Mouse (Mus musculus): ENCODE data around the gene Rnf7.

Rnf7 gene

GRCm38 (mm10) chr9:96469556-96470265, 8.8 kb downstream of the Rnf7 start:
- DNase-seq, result no peak

DNA sequence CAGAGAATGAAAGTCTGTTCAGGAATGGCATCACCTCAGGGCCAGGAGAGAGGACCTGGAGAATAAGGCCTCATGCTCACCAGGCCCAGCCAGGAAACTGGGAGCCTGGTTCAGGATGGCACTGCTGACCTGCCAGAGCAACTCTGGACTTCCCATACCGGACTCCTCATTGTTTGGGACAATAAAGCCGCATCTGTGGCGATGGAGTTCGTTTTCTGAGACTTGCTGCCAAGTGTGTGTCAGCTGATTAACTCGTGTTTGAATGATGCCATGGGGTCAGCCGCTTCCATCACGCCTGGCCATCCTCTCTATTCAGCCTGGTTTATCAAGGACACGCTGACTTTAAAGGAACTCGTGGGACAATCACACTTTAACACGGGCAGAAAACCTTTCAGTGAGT, 14.8 kb downstream of the Rnf7 start:
- DNase-seq, result peak; percentile 31

- no peak for DNase-seq
Measured at GRCm38 (mm10) chr9:96461607-96462006, 16.9 kb downstream of the Rnf7 start.

DNA sequence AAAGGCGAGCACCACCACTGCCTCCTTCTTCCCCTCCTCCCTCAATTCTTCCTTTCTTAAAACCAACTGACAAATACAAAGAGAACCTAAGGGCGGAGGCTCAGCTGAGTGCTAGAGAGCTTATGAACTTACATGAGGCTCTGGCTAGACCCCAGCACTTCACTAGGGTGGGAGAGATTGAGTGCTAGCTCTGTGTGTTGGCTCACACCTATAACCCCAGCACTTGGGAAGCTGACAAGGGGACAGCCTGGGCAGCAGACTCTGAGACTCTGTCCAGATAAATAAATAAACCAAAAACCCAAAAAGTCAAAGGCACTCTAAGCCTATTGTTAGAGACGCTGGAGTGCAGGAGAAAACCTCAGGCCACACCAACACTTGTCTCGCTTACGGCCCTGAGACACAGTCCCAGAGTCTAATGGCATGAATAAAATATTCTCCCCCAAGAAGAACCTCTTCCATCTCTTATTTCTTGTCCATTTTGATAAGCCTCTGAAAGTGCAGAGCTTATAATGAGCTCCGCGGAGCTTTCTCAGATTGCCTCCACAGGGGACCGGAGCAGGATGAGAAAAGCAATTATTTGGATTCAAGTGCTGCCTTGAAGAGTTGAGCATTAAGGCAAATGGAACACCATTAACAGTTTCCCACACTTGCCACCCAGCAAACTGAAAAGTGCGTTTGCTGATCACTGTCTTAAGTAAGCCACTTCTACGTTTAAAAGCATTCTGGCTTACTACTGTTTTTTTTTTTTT, 18.2 kb downstream of the Rnf7 start:
- no peak for DNase-seq

- no peak for DNase-seq
Measured at GRCm38 (mm10) chr9:96455618-96456017, 22.9 kb downstream of the Rnf7 start.

- no peak for DNase-seq
Measured at GRCm38 (mm10) chr9:96452956-96453355, 25.5 kb downstream of the Rnf7 start.

DNA sequence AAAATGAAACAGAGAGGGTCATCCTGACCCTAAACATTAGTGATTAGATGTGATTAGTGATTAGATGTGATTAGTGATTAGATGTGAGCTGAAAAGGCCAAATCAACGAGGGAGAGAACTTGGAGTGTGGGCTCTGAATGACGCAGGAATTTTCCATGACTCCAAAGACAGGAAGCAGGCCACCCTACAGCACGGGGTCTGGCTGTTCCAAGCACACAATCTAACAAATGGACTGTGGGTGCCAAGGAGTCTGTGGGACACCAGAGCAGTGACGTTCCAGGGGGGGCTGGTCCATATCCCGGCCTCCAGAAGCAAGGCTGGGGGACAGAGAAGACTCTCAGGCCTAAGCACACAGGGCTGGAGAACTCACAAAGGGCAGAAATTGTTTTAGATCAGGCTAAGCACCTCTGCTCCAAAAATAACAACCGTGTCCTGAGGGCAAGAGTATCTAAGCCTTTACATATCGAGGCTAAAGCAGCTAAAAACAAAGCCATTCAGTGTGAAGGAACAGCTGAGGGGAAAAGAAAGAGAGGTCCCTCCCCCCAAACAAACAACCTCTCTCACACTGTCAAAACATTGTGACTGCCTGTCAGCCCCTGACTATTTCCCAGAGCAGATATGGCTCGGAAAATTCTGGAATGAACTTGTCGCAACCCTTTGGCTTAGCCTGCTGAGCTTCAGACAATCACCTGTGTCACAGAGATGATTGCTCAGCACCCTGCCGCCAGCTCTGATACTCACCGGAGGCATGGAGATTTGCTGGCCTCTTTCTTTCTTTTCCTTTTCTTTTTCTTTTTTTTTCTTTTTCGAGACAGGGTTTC, 27.4 kb downstream of the Rnf7 start:
- peak; percentile 39 for DNase-seq

DNA sequence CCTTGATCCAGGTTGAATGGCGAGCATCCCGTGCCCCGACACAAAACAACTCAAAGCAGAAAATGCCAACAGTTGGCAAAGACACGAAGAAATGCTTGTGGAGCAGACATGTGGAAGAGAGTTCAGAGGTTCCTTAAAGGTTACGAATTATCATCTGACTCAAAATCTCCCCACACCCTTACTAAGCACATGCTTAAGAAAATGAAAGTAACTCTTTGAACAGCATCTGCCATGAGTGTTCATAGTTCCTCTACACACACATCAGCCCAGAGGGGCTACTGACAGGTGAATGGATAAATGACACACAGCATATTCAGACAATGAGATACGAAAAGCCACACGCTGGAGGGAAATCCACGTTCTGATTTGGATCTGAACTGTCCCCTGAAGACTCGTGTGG, 29.0 kb downstream of the Rnf7 start:
- no peak for DNase-seq

GRCm38 (mm10) chr9:96445351-96445750, 33.1 kb downstream of the Rnf7 start:
- no peak for DNase-seq

- no peak for DNase-seq
Measured at GRCm38 (mm10) chr9:96442081-96442480, 36.4 kb downstream of the Rnf7 start.

DNA sequence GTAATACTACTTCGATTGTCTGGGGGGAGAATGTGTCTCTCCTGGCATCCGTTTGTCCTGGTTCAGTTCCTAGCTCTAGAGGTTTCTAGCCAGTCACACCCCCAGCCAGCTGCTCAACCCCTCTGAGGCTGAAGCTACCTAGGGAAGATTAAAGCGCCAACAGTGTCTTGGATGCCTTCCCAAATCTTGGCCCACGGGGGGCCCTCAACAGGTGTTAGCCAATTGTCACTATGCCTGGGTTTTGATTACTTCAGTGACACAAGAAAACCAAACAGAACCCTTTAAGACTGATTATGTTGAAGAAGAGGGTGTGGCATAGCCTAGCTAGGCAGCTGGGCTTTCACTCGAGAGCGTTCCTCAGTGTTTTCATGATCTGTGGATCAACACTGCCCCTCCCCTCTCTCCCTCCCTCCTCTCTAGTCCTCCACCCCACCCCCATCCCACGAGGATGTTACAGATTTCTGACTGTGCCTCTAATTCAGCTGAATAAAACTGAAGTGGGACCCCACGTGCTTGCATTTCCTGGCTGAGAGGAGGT, 40.1 kb downstream of the Rnf7 start:
- DNase-seq, result peak; percentile 65

GRCm38 (mm10) chr9:96437805-96438333, 40.6 kb downstream of the Rnf7 start:
- peak; percentile 83 for DNase-seq

DNA sequence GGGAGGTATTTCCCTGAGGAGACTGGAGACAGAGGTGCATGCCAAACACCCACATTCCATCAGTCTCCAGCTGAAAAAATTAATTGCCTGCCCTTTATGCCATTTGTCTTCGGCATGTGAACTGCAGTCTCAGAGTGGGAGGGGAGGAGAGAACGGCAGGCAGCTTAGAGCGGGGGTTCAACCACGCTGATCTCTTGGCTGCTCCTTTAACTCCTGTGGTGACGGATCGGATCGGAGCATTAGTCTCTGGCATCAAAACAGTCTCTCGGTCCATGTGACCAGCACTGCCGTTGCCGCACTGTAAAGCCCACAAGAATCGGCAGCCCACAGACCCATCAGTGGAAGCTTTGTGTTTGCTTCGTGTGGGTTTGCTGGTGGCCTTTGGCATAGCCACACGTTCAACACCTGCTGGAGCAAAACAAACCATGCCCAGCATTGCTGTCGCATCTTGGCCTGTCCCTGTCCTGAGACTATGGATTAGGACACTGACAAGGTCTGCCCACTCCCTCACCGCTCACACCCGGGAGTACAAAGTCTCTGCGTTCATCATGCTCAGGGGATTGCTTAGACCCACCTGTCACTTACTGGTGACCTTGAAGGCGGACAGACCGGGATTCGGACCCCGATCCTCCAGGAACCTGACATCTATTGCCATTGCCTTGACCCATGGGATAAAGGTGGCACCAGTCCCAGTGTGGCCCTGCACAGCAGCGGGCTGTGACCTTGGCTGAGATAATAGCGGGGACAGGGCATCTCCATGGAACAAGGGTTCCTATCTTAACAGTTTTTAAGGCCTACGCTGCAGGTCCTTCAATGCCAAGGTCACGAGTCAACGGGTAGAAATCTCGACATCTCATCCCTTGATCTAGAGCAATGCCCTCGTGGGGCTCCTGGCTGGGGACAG, 41.3 kb downstream of the Rnf7 start:
- DNase-seq, result peak; percentile 50

DNA sequence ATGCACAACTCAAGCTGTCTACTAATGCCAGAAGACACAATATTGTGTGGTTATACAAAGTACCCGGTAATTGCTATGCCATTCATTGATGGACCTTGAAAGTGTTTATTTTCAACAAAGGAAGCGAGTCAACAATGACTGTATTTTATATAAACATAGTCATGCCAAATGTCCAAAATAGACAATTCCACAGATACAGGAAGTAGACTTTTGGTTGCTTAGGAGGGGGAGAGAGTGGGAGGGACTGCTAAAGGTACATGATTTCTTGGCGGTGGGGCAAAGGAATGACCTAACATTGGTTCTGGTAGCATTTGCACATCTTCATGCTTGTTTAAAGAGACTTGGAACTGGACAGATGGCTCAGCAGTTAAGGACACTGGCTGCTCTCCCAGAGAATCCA, 45.9 kb downstream of the Rnf7 start:
- no peak for DNase-seq

DNA sequence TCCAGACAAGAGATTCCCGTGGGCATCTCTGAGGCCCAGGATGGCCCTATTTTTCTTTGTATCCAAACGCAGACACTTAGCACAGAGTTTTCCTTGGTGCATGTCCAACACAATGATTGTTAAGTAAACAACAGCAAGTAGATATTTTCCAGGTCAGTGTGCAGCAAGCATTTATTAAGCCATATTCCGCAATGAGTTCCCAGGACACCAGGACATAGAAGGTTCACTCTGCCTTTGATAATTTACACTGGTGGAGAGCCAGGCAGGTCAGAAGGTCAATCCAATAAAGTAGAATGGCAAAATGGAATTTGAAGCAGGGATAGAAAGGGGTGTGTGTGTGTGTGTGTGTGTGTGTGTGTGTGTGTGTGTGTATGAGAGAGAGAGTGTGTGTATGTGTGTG, 47.4 kb downstream of the Rnf7 start:
- DNase-seq, result peak; percentile 49

DNA sequence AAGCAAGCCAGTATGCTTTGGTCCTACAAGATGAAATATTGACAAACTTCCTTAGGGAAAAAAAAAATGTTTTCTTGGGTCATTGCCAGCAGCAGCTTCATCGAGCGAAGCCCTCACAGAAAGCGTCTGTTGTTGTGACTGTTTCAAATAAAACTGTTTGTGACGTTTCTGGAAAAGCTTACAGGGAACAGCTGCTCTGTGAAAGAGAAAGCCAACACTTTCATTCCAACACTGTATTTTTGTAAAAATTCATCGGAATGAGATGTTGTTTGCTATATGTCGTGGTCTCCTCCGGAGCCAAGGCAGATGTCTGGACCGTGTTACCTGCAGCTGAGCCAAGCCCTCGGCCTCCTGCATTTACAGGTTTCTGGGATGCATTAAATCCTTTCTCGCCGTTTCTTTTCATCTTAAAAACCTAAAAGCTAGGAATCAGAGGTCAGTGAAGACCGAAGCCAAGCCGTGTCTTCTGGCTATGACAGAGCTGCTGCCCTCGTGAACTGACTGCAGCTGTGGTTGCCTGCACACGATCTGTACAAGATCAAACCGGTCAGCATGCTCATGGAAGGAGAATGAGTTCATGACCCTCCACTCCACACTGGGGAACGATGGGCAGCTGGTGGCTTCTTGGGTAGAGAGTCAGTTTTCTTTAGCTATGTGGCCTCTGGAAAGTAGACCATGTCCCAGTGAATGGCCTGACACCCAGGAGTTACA, 50.0 kb downstream of the Rnf7 start:
- DNase-seq, result peak; percentile 70

GRCm38 (mm10) chr9:96424027-96424426, 54.4 kb downstream of the Rnf7 start:
- peak; percentile 59 for DNase-seq

Measured in kidney, postnatal 10 days (tissue).